Mouse (Mus musculus) testis, postnatal 14 days (tissue): ENCODE measurements at regions not wholly inside any gene's neighbourhood (a gene's known extent, or its start where the extent isn't known, plus 50 kb on each side); places are given as distances from the start of the nearest gene placed in this dataset.

Source experiments
- DNase-seq: peaks from one replicate; pipeline ENCODE4 v3.0.0; 2021; ENCODE audit warnings: low spot score

DNA sequence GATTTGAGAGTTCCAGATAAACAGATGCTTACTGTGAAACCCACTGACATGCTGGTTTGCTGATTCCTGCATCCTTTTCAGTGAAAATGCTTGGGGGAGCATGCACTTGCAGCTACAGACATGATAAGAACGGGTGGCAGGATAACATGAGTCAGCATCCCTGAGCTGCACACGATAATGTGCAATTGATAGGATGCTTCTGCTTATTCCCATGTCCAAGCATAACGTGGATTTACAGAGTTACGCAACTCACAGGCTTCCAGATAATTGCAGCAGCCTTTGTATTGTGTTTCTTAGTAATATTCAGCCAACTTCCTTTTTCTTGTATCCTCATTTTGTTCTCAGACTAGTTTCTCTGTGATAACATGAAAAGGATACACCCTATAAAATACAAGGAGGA lies 245.7 kb downstream of the Flrt2 start:
- no peak for DNase-seq

- no peak for DNase-seq
Measured at GRCm38 (mm10) chr12:95940465-95941012, 248.5 kb downstream of the Flrt2 start.

GRCm38 (mm10) chr12:95959786-95960504 lies 267.9 kb downstream of the Flrt2 start:
- no peak for DNase-seq

DNA sequence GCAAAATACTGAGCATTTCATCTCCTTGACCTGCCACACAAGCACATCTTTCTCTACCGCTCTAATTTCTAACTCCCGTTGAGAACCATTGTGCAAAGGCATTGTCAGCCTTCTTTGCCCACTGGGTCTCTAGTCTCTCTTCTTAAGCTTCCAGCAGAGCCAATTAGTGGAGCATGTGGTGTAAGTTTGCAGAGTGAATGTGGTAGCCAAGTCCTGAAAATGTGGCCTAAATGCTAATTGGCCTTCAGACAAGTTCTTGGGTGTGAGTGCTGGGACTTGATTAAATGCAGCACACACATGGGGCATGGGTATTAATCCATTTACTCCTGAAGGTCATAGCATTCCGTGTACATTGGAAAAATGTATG lies 268.5 kb downstream of the Flrt2 start:
- DNase-seq, result no peak

- DNase-seq, result no peak
Measured at GRCm38 (mm10) chr12:95962817-95963216, 270.8 kb downstream of the Flrt2 start.

GRCm38 (mm10) chr12:95988669-95989288 lies 296.8 kb downstream of the Flrt2 start:
- DNase-seq, result no peak

- DNase-seq, result no peak
Measured at GRCm38 (mm10) chr12:95994963-95995362, 302.9 kb downstream of the Flrt2 start.

DNA sequence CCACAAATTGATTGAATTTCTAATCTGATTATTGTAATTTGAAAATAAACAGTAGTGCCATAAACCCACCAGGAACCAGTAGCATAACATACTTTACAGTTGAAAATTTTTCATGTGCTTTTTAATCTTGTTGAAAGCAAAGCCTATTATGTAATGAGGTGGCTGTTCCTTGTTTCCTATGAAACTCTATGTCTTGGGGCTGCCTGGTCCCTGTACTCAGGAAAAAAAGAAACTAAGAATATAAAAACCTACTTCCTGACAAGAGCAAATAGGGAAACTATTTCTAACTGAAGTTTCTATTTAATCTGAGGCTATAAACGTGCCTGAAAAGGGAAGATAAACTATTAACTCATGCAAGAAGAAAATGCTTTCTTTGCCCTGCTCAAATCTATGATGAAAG lies 338.2 kb downstream of the Flrt2 start:
- DNase-seq, result no peak

GRCm38 (mm10) chr12:96075365-96075764 lies 383.3 kb downstream of the Flrt2 start:
- DNase-seq, result no peak

DNA sequence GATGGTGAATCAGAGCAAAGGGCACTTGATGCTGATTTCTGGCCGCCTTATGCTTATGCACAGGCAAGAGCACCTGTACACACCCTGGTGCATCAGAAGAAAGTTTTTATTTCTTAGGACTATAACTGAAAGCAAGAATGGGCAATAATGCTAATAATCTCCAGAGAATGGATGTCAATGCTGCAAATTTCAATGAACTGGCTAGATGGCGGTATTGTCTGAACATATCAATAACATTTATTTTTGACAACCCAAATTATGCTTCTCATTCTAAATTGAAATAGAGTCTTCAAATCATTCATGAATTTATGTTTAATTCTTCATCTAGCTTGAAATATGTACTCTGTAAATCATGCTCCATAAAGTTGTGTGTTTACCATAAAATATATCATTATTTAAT lies 399.0 kb downstream of the Flrt2 start:
- no peak for DNase-seq

GRCm38 (mm10) chr12:96106254-96106653 lies 414.2 kb downstream of the Flrt2 start:
- DNase-seq, result no peak

- DNase-seq, result no peak
Measured at GRCm38 (mm10) chr12:96114727-96115379, 422.8 kb downstream of the Flrt2 start.

DNA sequence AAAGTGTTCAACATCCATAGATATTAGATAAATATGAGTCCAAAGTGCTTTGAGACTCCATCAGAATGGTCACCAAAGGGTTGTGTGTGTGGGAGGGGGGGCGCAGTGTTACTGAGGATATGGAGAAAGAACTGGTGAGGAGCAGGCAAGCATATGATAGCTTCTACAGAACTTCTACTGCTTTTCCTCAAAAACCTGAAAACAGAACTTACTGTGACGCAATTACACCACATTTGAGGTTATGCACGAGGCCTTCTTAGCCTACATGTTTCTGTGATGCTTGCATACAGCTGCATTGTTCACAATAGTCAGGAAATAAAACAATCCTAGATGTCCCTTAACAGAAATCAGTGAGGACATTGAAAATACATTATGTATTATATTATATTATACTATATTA lies 425.5 kb downstream of the Flrt2 start:
- DNase-seq, result no peak

DNA sequence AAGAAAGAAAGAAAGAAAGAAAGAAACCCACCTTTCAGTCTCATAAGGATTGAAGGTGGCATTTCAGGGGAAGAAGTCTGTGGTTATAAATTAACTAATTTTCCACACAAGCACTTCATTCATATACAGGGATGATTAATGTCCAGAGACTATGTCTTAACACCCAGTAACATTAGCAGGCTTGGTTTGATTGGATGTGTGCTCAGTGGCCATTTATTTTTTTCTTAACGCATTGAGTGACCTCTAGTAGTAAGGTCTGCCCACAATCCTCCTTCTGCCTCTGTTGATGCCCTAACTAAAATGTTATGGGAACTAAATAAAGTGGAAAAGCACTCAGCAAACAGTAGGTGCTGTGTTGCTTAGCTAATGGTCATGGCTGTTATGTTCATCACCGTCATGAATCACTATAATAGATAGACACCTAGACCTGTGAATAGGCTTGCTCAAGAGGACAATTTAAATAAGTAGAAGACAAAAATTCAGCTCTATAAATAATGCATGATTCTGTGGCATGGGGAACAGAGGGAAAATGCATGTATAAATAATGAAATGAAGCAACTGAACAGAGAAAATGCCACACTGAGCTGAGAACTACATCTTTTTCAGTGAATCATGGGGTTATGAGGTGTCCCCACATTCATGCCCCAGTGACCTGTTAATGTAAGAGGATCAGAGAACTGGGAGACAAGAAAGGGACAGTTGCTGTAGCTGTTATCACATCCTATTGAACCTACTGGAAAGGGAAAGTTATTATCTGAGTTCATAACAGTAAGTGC lies 432.3 kb downstream of the Flrt2 start:
- no peak for DNase-seq

DNA sequence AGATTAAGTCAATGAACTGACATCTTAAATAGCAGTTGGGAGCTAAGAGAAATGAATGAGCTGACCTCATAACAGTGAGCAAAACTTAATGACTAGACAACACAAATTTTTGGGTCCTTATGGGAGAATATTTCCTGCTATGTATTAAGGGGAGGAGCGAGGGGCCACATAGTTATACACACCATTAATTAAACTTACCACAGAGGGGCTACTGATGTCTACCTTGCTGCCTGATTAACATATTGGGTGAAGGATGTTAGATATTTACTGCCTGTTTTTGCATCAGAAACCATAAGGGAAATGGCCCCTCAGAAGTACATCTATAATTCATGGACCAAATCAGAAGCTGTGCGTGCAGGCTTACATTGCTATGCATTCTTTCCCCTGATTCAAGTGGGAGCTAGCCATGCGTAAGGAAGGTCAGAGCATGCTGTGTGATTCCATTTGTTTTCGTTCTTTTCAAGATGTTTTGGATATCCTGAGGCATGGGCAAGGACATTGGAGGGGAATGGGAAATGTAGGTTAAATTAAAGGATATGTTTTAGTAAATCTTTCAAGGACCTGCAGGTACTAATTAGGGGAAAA lies 437.9 kb downstream of the Flrt2 start:
- DNase-seq, result no peak

DNA sequence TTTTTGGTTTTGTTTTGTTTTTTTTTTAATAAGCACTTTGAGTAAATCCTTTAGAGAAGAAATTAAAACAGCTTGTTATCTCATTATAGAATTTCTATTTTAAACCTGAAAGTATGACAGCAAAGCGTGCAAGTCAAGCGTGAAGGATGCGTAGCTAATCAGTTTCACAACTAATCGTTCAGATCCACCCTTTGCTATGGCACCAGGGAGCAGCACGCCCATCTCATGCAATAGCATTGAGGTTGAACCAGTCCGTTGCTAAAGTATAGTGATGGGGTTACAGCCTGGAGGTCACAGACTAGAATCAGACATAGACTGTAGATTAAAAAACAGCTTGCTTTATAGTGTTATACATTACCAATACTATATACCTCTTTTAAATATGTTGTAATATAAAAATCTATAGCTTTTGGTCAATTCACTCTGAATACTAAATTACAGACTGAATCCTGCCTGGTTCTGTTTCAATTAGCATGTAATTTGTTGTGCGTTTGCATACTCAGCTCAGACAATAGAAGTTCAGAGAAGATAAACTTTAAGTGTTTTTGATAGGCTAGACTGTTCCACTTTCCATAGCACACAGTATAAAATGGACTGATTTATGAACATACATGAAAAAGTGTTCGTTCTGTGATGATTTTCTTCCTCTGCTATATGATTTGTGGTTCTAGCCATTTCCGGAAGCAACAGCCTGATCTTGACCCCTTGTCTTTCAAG lies 438.9 kb downstream of the Flrt2 start:
- DNase-seq, result no peak

DNA sequence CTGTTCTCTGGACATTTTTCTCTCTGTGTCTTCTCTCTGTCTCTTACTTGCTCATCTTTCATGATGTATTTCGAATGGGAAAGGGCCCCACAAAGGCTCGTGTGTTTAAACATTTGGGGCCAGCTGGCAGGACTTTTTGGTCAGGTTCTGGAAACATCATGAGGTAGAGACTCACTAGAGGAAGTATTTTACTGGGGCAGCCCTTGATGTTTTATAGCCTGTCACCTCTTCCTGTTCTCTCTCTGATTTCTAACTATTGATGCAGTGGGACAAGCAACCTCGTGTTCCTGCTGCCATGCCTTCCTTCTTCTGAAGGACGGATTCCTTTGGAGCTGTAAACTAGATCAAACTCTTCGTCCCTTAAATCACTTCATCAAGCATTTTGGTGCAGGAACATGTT lies 442.1 kb downstream of the Flrt2 start:
- DNase-seq, result no peak

- no peak for DNase-seq
Measured at GRCm38 (mm10) chr12:96141748-96142147, 449.7 kb downstream of the Flrt2 start.

DNA sequence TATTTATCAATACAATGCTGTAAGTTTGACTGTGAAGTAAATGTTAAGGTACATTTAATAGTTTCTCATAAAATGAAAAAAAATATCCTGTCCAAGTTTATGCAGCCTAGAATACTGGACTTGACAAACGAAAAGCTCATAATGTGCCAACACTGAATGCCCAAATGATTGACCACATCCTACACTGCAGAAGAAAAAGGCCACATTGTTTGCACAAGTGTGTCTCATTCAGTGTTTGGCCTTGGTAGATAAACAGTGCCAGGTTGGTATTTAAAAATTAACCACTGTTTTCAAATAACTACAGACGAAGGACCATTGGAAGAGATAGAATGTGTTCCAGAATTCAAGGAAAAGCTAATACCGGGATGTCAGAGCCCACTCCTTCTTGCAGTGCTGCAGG lies 462.1 kb downstream of the Flrt2 start:
- peak; percentile 10 for DNase-seq

GRCm38 (mm10) chr12:96167551-96167950 lies 475.5 kb downstream of the Flrt2 start:
- DNase-seq, result no peak

- no peak for DNase-seq
Measured at GRCm38 (mm10) chr12:96198928-96199327, 506.9 kb downstream of the Flrt2 start.
